Mouse (Mus musculus) lung, adult 2 months (tissue): Measurements from ENCODE around the gene Ilkap. TPM values are rescaled to one million over a fixed set of nuclear protein-coding genes. Genes with fewer than 3 reads are reported as not detected.

Source experiments
- DNase-seq: peaks from one replicate; pipeline ENCODE4 v3.0.0; 2022
- H3K4me1 ChIP-seq: fragments of 200-500 bp; 2 replicates; pipeline ENCODE4 v1.6.1; 2011; ENCODE audit warnings: low read length; ENCODE audit not compliant: control insufficient read depth, insufficient read depth
- H3K4me3 ChIP-seq: fragments of 200-500 bp; replicated peaks from 2 replicates; pipeline ENCODE3; 2011; ENCODE audit warnings: low read depth, mild to moderate bottlenecking, control low read depth, low read length; ENCODE audit errors: extremely low read depth
- CTCF ChIP-seq: fragments of 200-500 bp; IDR thresholded peaks from 2 replicates; pipeline ENCODE4 v1.5.1; 2011; ENCODE audit warnings: mild to moderate bottlenecking, low read length, control low read depth; ENCODE audit not compliant: insufficient read depth
- POLR2A ChIP-seq: fragments of 200-500 bp; IDR thresholded peaks from 2 replicates; pipeline ENCODE4 v1.6.1; 2011; ENCODE audit warnings: low read depth, mild to moderate bottlenecking, control low read depth, low read length, borderline replicate concordance; ENCODE audit errors: extremely low read depth
- WGBS: fragments of 180-500 bp; shearing (Covaris S2); methylation state at CpG from one replicate; pipeline ENCODE4 v1.1.7; 2018; 5-methylcytosine and 5-hydroxymethylcytosine counted together
- polyA plus RNA-seq: library from polyadenylated mRNA; depleted of rRNA; stranded (reverse); fragments of >200 nt; gene quantifications from 2 replicates; pipeline ENCODE4 v1.2.3, GENCODE M21; 2012; rRNA removed

Ilkap gene
- polyA plus RNA-seq, 1 experiment: 57.4 TPM

DNA sequence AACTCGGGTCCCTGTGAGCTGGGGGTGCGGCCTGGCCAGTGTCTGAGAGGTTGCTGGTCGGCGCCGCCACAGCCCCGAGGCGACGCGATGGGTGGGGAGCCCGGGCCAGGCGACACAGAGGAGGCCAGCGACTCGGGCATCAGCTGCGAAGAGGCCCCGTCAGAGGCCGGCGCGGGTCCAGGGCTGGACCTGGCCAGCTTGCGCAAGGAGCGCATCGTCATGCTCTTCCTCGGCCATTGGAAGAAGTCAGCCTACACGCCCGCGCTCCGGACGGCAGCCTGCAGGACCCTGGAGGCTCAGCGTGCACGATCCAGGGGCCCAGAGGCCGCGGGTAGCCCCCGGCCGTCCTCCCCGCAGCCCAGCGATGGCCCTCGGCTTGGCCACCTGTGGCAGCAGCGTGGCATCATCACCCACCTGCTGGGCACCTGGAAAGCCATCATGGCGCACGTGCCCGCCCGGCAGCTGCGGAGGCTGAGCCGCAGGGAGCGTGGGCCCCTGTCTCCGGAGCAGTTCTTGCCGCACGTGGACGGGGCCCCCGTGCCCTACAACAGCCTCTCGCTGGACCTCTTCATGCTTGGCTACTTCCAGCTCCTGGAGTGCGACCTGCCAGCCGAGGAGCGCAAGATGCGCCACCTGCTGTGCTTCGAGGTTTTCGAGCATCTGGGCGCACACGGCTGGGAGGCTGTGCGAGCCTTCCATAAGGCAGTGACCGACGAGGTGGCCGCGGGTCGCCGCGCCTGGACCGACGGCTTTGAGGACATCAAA is 53.5 kb downstream of the Ilkap start:
- DNase-seq: no peak
- WGBS: 4% methylated on average over 68 of the region's 68 CpGs
- Histone ChIP-seq H3K4me1 (no peaks in the 10 kb centered on the region), H3K4me3 (no peak overlapping the region)
- no peak for TF ChIP-seq POLR2A
- TF ChIP-seq CTCF: no peak

DNA sequence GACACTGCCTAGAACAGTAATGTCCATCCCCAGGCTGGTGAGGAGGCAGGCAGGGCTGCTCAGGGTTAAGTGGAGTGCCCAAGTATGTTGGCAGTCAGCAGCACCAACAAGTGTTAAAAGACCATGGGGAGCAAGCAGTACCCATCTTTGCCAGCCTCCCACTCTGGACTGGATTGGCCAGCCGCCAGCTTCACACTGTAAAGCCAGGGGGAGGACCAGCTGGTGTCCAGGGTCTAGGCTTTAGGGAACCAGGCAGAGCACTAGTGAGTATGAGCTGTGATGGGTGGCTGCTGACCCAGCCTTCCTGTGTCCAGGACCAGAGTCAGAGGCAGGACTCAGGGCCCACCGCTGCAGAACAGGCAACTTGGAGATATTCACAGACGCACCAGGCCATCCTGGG is 54.6 kb downstream of the Ilkap start:
- TF ChIP-seq POLR2A (no peak), CTCF (no peak)

GRCm38 (mm10) chr1:91337355-91337754 is 61.3 kb downstream of the Ilkap start:
- no peaks in the 10 kb centered on the region for H3K4me1 ChIP-seq
- TF ChIP-seq POLR2A: no peak
- TF ChIP-seq CTCF: no peak
- H3K4me3 ChIP-seq: no peak overlapping the region
- no peak for DNase-seq
- 87% methylated on average over 7 of the region's 7 CpGs for WGBS

More for the DNA sequence above, 54.6 kb downstream of the Ilkap start:
- no peaks in the 10 kb centered on the region for H3K4me1 ChIP-seq
- DNase-seq: no peak
- no peak overlapping the region for H3K4me3 ChIP-seq
- 73% methylated on average over 3 of the region's 3 CpGs for WGBS

DNA sequence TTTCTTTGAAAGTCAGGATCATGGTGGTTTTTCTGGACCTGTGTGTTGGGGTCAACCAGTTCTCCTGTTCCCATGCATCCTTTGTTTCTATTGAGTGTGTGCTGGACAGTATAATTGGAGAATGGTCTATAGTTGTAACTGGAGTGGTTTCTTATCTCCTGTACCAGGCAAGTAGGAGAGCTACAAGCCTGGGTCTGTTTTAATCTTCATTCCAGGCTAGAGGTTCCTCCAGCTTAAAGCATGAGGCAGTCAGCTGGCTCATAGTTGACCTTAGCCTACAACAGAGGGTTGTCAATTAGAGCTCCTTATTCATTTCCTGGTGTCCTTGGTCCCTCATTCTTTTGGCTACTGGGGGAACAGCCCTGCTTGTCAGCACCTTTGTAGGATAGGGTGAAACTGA is 65.0 kb downstream of the Ilkap start:
- DNase-seq: no peak
- Histone ChIP-seq H3K4me1 (no peaks in the 10 kb centered on the region), H3K4me3 (no peak overlapping the region)
- TF ChIP-seq POLR2A (no peak), CTCF (no peak)

DNA sequence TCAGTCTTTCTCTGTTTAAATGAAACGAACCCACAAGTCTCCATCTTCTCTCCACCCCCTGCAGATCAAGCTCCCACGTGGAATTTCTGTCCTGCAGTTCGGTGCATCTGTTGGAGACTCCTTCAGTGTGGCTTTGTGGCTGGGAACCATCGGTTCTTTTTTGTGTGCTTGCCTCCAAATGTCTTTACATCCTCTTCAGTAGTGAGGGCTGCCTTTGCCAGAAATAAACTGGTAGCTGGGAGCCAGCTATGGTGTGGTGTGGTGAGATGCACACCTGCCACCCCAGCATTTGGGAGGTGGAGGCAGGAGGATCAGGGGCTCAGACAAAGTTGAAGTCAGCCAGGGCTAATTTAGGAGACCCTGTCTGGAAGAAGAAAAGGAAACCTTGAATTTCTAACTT is 66.5 kb downstream of the Ilkap start:
- Histone ChIP-seq H3K4me3 (no peak overlapping the region), H3K4me1 (no peaks in the 10 kb centered on the region)
- no peak for DNase-seq
- no peak for TF ChIP-seq POLR2A
- no peak for TF ChIP-seq CTCF
- WGBS: 46% methylated on average over 4 of the region's 4 CpGs

GRCm38 (mm10) chr1:91325488-91326042 is 73.0 kb downstream of the Ilkap start:
- TF ChIP-seq POLR2A (no peak), CTCF (no peak)
- Histone ChIP-seq H3K4me1 (no peaks in the 10 kb centered on the region), H3K4me3 (no peak overlapping the region)
- 54% methylated on average over 4 of the region's 4 CpGs for WGBS
- no peak for DNase-seq

DNA sequence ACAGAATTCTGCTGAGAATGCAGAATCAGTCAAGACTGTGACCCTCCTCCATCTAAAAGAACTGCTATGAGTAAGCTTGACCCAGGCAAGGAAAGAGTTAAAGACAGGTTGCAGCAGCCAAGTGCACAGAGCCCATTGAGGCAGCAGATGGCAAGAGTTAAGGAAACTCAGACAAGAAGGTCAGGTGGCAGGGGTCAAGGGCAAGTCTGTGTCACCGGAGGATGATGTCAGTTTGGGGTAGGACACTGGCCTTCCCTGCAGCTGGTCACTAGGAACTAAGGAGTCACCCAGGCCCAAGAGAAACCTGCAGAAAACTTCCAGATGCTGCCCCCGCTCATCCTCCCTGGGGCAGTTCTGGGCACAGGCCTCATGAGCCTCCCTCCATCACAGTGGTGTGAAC is 74.0 kb downstream of the Ilkap start:
- Histone ChIP-seq H3K4me3 (no peak overlapping the region), H3K4me1 (no peaks in the 10 kb centered on the region)
- 75% methylated on average over 2 of the region's 2 CpGs for WGBS
- TF ChIP-seq POLR2A (no peak), CTCF (no peak)
- no peak for DNase-seq

Other genes with a start within 250 kb of the Ilkap start
- gene Ramp1, start 219.0 kb downstream of the Ilkap start, polyA plus RNA-seq: 35.7 and 37.7 TPM in 2 replicates
- 21.7 and 29.8 TPM in 2 replicates for gene Ube2f, start 148.5 kb downstream of the Ilkap start, polyA plus RNA-seq
- gene Scly, start 100.5 kb downstream of the Ilkap start, polyA plus RNA-seq: 23.7 and 26.6 TPM in 2 replicates
- 0.11 and 0.12 TPM in 2 replicates for gene Espnl, start 76.7 kb downstream of the Ilkap start, polyA plus RNA-seq
- gene Klhl30, start 47.8 kb downstream of the Ilkap start, polyA plus RNA-seq: 1.4 and 4.6 TPM in 2 replicates
- 0.27 and 0.40 TPM in 2 replicates for gene Erfe, start 32.4 kb downstream of the Ilkap start, polyA plus RNA-seq
- 40.5 and 54.4 TPM in 2 replicates for gene Hes6, start 15.2 kb upstream of the Ilkap start, polyA plus RNA-seq
- gene Per2, start 60.5 kb upstream of the Ilkap start, polyA plus RNA-seq: 6.9 and 21.0 TPM in 2 replicates
- gene Traf3ip1, start 95.8 kb upstream of the Ilkap start, polyA plus RNA-seq: 16.1 and 20.2 TPM in 2 replicates
- 8.7 and 10.9 TPM in 2 replicates for gene Asb1, start 141.7 kb upstream of the Ilkap start, polyA plus RNA-seq